Mouse (Mus musculus) thymus, postnatal 4 days (tissue): ENCODE data around the gene Spocd1.

Experiments used
- DNase-seq: peaks from one replicate; pipeline ENCODE4 v3.0.0; 2021

Spocd1 gene

GRCm38 (mm10) chr4:129918901-129919300 lies 10.1 kb upstream of the Spocd1 start:
- no peak for DNase-seq

- peak; percentile 68 for DNase-seq
Observed at GRCm38 (mm10) chr4:129920542-129921313, 8.3 kb upstream of the Spocd1 start.

- no peak for DNase-seq
Observed at GRCm38 (mm10) chr4:129921314-129921587, 7.8 kb upstream of the Spocd1 start.

- no peak for DNase-seq
Observed at GRCm38 (mm10) chr4:129924143-129924542, 4.9 kb upstream of the Spocd1 start.

- no peak for DNase-seq
Observed at GRCm38 (mm10) chr4:129924694-129925093, 4.4 kb upstream of the Spocd1 start.

- DNase-seq: peak; percentile 46
Observed at GRCm38 (mm10) chr4:129926544-129926943, 2.5 kb upstream of the Spocd1 start.

GRCm38 (mm10) chr4:129927091-129927490 lies 2.0 kb upstream of the Spocd1 start:
- DNase-seq: no peak

GRCm38 (mm10) chr4:129928124-129928751 lies 811 bp upstream of the Spocd1 start:
- DNase-seq: peak; percentile 99

- DNase-seq: no peak
Observed at GRCm38 (mm10) chr4:129933696-129934095, 4.6 kb downstream of the Spocd1 start.

- DNase-seq: no peak
Observed at GRCm38 (mm10) chr4:129934177-129934855, 5.3 kb downstream of the Spocd1 start.

- no peak for DNase-seq
Observed at GRCm38 (mm10) chr4:129951359-129951821, 22.3 kb downstream of the Spocd1 start.

GRCm38 (mm10) chr4:129952241-129952810 lies 23.3 kb downstream of the Spocd1 start:
- DNase-seq: no peak

GRCm38 (mm10) chr4:129954527-129954926 lies 25.5 kb downstream of the Spocd1 start:
- DNase-seq: no peak

- DNase-seq: peak; percentile 61
Observed at GRCm38 (mm10) chr4:129960180-129960944, 31.3 kb downstream of the Spocd1 start.

GRCm38 (mm10) chr4:129965294-129965693 lies 36.2 kb downstream of the Spocd1 start:
- no peak for DNase-seq

GRCm38 (mm10) chr4:129966201-129966600 lies 37.2 kb downstream of the Spocd1 start:
- DNase-seq: no peak

GRCm38 (mm10) chr4:129967024-129968014 lies 38.3 kb downstream of the Spocd1 start:
- peak; percentile 25 for DNase-seq

- no peak for DNase-seq
Observed at GRCm38 (mm10) chr4:129970168-129970567, 41.1 kb downstream of the Spocd1 start.

GRCm38 (mm10) chr4:129970861-129971260 lies 41.8 kb downstream of the Spocd1 start:
- no peak for DNase-seq

- DNase-seq: no peak
Observed at GRCm38 (mm10) chr4:129971989-129972388, 42.9 kb downstream of the Spocd1 start.

GRCm38 (mm10) chr4:129974285-129974684 lies 45.2 kb downstream of the Spocd1 start:
- no peak for DNase-seq

GRCm38 (mm10) chr4:129977256-129977655 lies 48.2 kb downstream of the Spocd1 start:
- DNase-seq: peak; percentile 62
